Mouse (Mus musculus): ENCODE measurements around the gene Galnt13.

DNA sequence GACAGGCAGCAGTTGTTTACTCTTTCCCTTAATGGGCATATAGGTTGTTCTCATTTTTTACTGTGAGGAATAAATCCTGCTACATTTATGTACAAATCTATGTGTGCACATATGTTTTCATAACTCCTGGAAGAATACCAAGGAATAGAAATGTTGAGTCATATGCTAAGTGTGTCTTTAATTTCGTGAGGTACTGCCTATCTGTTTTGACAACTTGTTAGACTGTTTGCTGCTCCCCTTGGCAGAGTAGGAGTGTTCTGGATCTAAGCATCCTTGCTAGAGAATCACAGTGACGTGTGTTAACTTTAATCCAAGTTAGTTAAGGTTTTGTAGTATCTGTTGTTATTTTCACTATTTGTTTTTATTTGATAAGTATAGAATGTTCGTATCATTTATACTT is 91.0 kb downstream of the Galnt13 start:
- TF ChIP-seq POLR2A (IDR thresholded peaks at IDR 0.05; ENCODE audit: borderline replicate concordance, insufficient read depth, low read length) (no peak), CTCF (IDR thresholded peaks at IDR 0.05; ENCODE audit: borderline replicate concordance, insufficient read depth, low read depth, low read length) (no peak)
